Mouse (Mus musculus): Measurements from ENCODE around the gene Pde4dip. TPM values are rescaled to one million over a fixed set of nuclear protein-coding genes. Genes with fewer than 3 reads are reported as not detected.

The Pde4dip gene
- polyA plus RNA-seq, 1 experiment from 2014 or later: 115 TPM

- Histone ChIP-seq H3K4me1 (ENCODE audit: control insufficient read depth, insufficient read depth, low read length) (no peaks in the 10 kb centered on the region), H3K36me3 (ENCODE audit: control insufficient read depth, insufficient read depth) (peaks cover 15% of the 10 kb centered on the region), H3K9me3 (replicated peaks; ENCODE audit: control insufficient read depth, low read length) (no peaks in the 10 kb centered on the region), H3K4me3 (ENCODE audit: low read length) (no peak overlapping the region), H3K9ac (ENCODE audit: low read length) (no peak overlapping the region), H3K4me2 (ENCODE audit: low read depth, low read length) (no peak overlapping the region), H3K27me3 (ENCODE audit: control insufficient read depth, insufficient read depth, low read length) (no peaks in the 10 kb centered on the region), H3K27ac (ENCODE audit: low read length) (no peak overlapping the region)
- ATAC-seq (replicated peaks; ENCODE audit: extremely low read depth, insufficient read depth, low FRiP score): no peak
- WGBS: 87% methylated on average over 7 of the region's 7 CpGs
These were observed 22.6 kb upstream of the Pde4dip start for GRCm38 (mm10) chr3:97911093-97911492.

GRCm38 (mm10) chr3:97909737-97910136, 21.2 kb upstream of the Pde4dip start:
- H3K9ac ChIP-seq (ENCODE audit: low read length): no peak overlapping the region
- no peaks in the 10 kb centered on the region for H3K4me1 ChIP-seq (ENCODE audit: control insufficient read depth, insufficient read depth, low read length)
- no peak overlapping the region for H3K4me2 ChIP-seq (ENCODE audit: low read depth, low read length)
- no peak overlapping the region for H3K4me3 ChIP-seq (ENCODE audit: low read length)
- peaks cover 6% of the 10 kb centered on the region; the same call in 1 of the 2 replicates for H3K36me3 ChIP-seq (ENCODE audit: control insufficient read depth, insufficient read depth)
- no peak overlapping the region for H3K27ac ChIP-seq (ENCODE audit: low read length)
- no peaks in the 10 kb centered on the region for H3K27me3 ChIP-seq (ENCODE audit: control insufficient read depth, insufficient read depth, low read length)
- WGBS: 75% methylated on average over 2 of the region's 2 CpGs
- no peaks in the 10 kb centered on the region for H3K9me3 ChIP-seq (replicated peaks; ENCODE audit: control insufficient read depth, low read length)
- ATAC-seq (replicated peaks; ENCODE audit: extremely low read depth, insufficient read depth, low FRiP score): no peak

GRCm38 (mm10) chr3:97901586-97901985, 13.1 kb upstream of the Pde4dip start:
- no peaks in the 10 kb centered on the region for H3K36me3 ChIP-seq (ENCODE audit: control insufficient read depth, insufficient read depth)
- 12% methylated on average over 5 of the region's 5 CpGs for WGBS
- H3K9ac ChIP-seq (ENCODE audit: low read length): peak overlapping the region; percentile 95
- peak overlapping the region; percentile 99 for H3K4me3 ChIP-seq (ENCODE audit: low read length)
- peaks cover 14% of the 10 kb centered on the region for H3K4me1 ChIP-seq (ENCODE audit: control insufficient read depth, insufficient read depth, low read length)
- H3K4me2 ChIP-seq (ENCODE audit: low read depth, low read length): peak overlapping the region; percentile 90
- no peaks in the 10 kb centered on the region for H3K27me3 ChIP-seq (ENCODE audit: control insufficient read depth, insufficient read depth, low read length)
- ATAC-seq (replicated peaks; ENCODE audit: extremely low read depth, insufficient read depth, low FRiP score): no peak
- H3K27ac ChIP-seq (ENCODE audit: low read length): peak overlapping the region; percentile 72
- no peaks in the 10 kb centered on the region for H3K9me3 ChIP-seq (replicated peaks; ENCODE audit: control insufficient read depth, low read length)

- Histone ChIP-seq H3K27ac (ENCODE audit: low read length) (peak within 1 kb of the TSS; percentile 72), H3K9ac (ENCODE audit: low read length) (peak within 1 kb of the TSS; percentile 95), H3K4me2 (ENCODE audit: low read depth, low read length) (peak within 1 kb of the TSS; percentile 90), H3K4me3 (ENCODE audit: low read length) (peak within 1 kb of the TSS; percentile 99), H3K27me3 (ENCODE audit: control insufficient read depth, insufficient read depth, low read length) (no peaks in the 10 kb centered on the region), H3K4me1 (ENCODE audit: control insufficient read depth, insufficient read depth, low read length) (peaks cover 14% of the 10 kb centered on the region), H3K36me3 (ENCODE audit: control insufficient read depth, insufficient read depth) (no peaks in the 10 kb centered on the region), H3K9me3 (replicated peaks; ENCODE audit: control insufficient read depth, low read length) (no peaks in the 10 kb centered on the region)
- 4% methylated on average over 41 of the region's 41 CpGs for WGBS
- ATAC-seq (replicated peaks; ENCODE audit: extremely low read depth, insufficient read depth, low FRiP score): peak; percentile 86
These were observed 12.3 kb upstream of the Pde4dip start, which contains the start of gene Sec22b for GRCm38 (mm10) chr3:97900516-97901490. Sec22b (plus strand) TSS chr3:97901190.

GRCm38 (mm10) chr3:97898381-97898780, 9.9 kb upstream of the Pde4dip start:
- no peaks in the 10 kb centered on the region for H3K36me3 ChIP-seq (ENCODE audit: control insufficient read depth, insufficient read depth)
- H3K4me2 ChIP-seq (ENCODE audit: low read depth, low read length): no peak overlapping the region
- no peaks in the 10 kb centered on the region for H3K27me3 ChIP-seq (ENCODE audit: control insufficient read depth, insufficient read depth, low read length)
- no peaks in the 10 kb centered on the region for H3K9me3 ChIP-seq (replicated peaks; ENCODE audit: control insufficient read depth, low read length)
- no peak overlapping the region for H3K9ac ChIP-seq (ENCODE audit: low read length)
- 51% methylated on average over 3 of the region's 3 CpGs for WGBS
- peaks cover 12% of the 10 kb centered on the region for H3K4me1 ChIP-seq (ENCODE audit: control insufficient read depth, insufficient read depth, low read length)
- H3K27ac ChIP-seq (ENCODE audit: low read length): no peak overlapping the region
- no peak overlapping the region for H3K4me3 ChIP-seq (ENCODE audit: low read length)
- ATAC-seq (replicated peaks; ENCODE audit: extremely low read depth, insufficient read depth, low FRiP score): no peak

DNA sequence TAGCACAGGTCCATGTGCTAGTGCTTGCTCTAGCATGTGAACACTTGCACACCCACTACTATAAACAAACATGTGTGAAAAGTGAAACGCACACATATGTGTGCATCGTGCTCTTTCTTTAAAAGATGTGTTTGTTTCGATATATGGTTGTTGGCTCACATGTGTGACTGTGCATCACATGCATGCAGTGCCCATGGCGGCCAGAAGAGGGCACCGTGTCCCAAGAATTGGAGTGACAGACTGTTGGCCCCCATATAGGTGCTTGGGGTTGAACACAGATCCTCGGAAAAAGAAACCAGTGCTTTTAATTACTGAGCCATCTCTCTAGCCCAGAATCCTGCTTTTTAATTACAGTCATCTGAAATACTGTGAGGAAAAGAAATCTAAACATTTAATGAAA, 6.2 kb upstream of the Pde4dip start:
- Histone ChIP-seq H3K36me3 (ENCODE audit: control insufficient read depth, insufficient read depth) (no peaks in the 10 kb centered on the region), H3K4me2 (ENCODE audit: low read depth, low read length) (no peak overlapping the region), H3K9me3 (replicated peaks; ENCODE audit: control insufficient read depth, low read length) (no peaks in the 10 kb centered on the region), H3K4me3 (ENCODE audit: low read length) (no peak overlapping the region), H3K9ac (ENCODE audit: low read length) (no peak overlapping the region), H3K4me1 (ENCODE audit: control insufficient read depth, insufficient read depth, low read length) (no peaks in the 10 kb centered on the region), H3K27ac (ENCODE audit: low read length) (no peak overlapping the region), H3K27me3 (ENCODE audit: control insufficient read depth, insufficient read depth, low read length) (peaks cover 24% of the 10 kb centered on the region)
- no peak for ATAC-seq (replicated peaks; ENCODE audit: extremely low read depth, insufficient read depth, low FRiP score)
- WGBS: 48% methylated on average over 6 of the region's 6 CpGs

GRCm38 (mm10) chr3:97890205-97890604, 1.7 kb upstream of the Pde4dip start:
- no peak overlapping the region for H3K27ac ChIP-seq (ENCODE audit: low read length)
- H3K4me3 ChIP-seq (ENCODE audit: low read length): no peak overlapping the region
- ATAC-seq (replicated peaks; ENCODE audit: extremely low read depth, insufficient read depth, low FRiP score): no peak
- H3K9ac ChIP-seq (ENCODE audit: low read length): no peak overlapping the region
- peaks cover 53% of the 10 kb centered on the region for H3K27me3 ChIP-seq (ENCODE audit: control insufficient read depth, insufficient read depth, low read length)
- H3K4me2 ChIP-seq (ENCODE audit: low read depth, low read length): no peak overlapping the region
- WGBS: 20% methylated on average over 6 of the region's 6 CpGs
- no peaks in the 10 kb centered on the region for H3K36me3 ChIP-seq (ENCODE audit: control insufficient read depth, insufficient read depth)
- no peaks in the 10 kb centered on the region for H3K9me3 ChIP-seq (replicated peaks; ENCODE audit: control insufficient read depth, low read length)
- peaks cover 4% of the 10 kb centered on the region; the same call in 1 of the 2 replicates for H3K4me1 ChIP-seq (ENCODE audit: control insufficient read depth, insufficient read depth, low read length)

GRCm38 (mm10) chr3:97887785-97888167, 731 bp downstream of the Pde4dip start:
- no peaks in the 10 kb centered on the region for H3K36me3 ChIP-seq (ENCODE audit: control insufficient read depth, insufficient read depth)
- H3K4me1 ChIP-seq (ENCODE audit: control insufficient read depth, insufficient read depth, low read length): peaks cover 4% of the 10 kb centered on the region; the same call in 1 of the 2 replicates
- no peaks in the 10 kb centered on the region for H3K9me3 ChIP-seq (replicated peaks; ENCODE audit: control insufficient read depth, low read length)
- H3K27me3 ChIP-seq (ENCODE audit: control insufficient read depth, insufficient read depth, low read length): peaks cover 53% of the 10 kb centered on the region
- H3K4me2 ChIP-seq (ENCODE audit: low read depth, low read length): no peak overlapping the region; the same call in 1 of the 2 replicates
- no peak overlapping the region for H3K9ac ChIP-seq (ENCODE audit: low read length)
- no peak for ATAC-seq (replicated peaks; ENCODE audit: extremely low read depth, insufficient read depth, low FRiP score)
- H3K27ac ChIP-seq (ENCODE audit: low read length): no peak overlapping the region
- no peak overlapping the region for H3K4me3 ChIP-seq (ENCODE audit: low read length)
- WGBS: 77% methylated on average over 5 of the region's 5 CpGs

DNA sequence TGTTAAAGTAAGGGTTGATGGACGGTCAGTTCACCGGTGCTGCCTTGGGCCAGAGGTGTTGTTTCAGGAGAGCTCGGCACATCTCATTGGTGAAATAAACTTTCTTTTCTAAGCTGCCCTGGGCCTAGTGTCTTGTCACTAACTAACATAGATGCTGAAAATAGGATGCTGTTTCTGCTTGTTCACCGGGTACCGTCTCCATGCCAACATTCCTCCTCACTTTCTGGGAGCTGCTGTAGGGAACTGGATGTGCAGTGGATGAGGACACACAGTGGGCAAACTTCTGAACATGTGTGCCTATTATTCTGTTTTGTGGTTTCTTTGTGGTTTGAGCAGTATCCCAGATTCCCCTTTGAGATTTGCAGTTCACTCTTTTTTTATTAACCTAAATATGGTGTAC, 6.9 kb downstream of the Pde4dip start:
- H3K9ac ChIP-seq (ENCODE audit: low read length): no peak overlapping the region
- no peak for ATAC-seq (replicated peaks; ENCODE audit: extremely low read depth, insufficient read depth, low FRiP score)
- H3K4me3 ChIP-seq (ENCODE audit: low read length): no peak overlapping the region
- peaks cover 4% of the 10 kb centered on the region; the same call in 1 of the 2 replicates for H3K27me3 ChIP-seq (ENCODE audit: control insufficient read depth, insufficient read depth, low read length)
- H3K9me3 ChIP-seq (replicated peaks; ENCODE audit: control insufficient read depth, low read length): no peaks in the 10 kb centered on the region
- no peaks in the 10 kb centered on the region for H3K36me3 ChIP-seq (ENCODE audit: control insufficient read depth, insufficient read depth)
- no peak overlapping the region for H3K4me2 ChIP-seq (ENCODE audit: low read depth, low read length)
- no peak overlapping the region for H3K27ac ChIP-seq (ENCODE audit: low read length)
- WGBS: 93% methylated on average over 5 of the region's 5 CpGs
- no peaks in the 10 kb centered on the region for H3K4me1 ChIP-seq (ENCODE audit: control insufficient read depth, insufficient read depth, low read length)

Measured in heart, embryonic 16.5 days (tissue).